Mouse (Mus musculus) thymus, postnatal 36 days (tissue): ENCODE results near the gene Ppfibp1.
A peak's percentile ranks its signal among the peaks of the same experiment; 100 is the strongest.

ENCODE experiments used
- DNase-seq, 2 experiments: peaks; one replicate each; pipeline ENCODE4 v3.0.0; 2022; ENCODE audit warnings: mixed read lengths in 2 of 2

Gene Ppfibp1

GRCm38 (mm10) chr6:146999755-147000154, 111.5 kb downstream of the Ppfibp1 start:
- DNase-seq: no peak

DNA sequence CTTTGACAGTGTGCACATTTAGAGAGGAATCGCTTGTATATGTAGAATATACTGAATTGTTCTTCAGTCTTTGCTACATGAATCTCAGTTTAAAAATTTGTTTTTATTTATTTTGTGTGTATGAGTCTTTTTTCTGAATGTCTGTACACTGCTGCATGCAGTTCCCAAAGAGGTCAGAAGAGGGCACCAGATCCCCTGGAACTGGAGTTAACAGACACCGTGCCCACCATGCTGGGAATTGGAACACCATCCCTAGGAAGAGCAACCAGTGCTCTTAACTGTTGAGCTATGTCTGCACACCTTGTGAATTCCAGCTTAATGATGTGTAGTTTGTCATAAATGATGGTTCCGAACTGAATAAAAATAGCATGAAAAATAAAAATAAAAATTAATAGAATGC, 119.9 kb downstream of the Ppfibp1 start:
- peak; percentile 48 to 64 for DNase-seq

- no peak for DNase-seq
These were observed 122.1 kb downstream of the Ppfibp1 start for GRCm38 (mm10) chr6:147010358-147010757.

GRCm38 (mm10) chr6:147010811-147011520, 122.7 kb downstream of the Ppfibp1 start:
- DNase-seq: no peak

DNA sequence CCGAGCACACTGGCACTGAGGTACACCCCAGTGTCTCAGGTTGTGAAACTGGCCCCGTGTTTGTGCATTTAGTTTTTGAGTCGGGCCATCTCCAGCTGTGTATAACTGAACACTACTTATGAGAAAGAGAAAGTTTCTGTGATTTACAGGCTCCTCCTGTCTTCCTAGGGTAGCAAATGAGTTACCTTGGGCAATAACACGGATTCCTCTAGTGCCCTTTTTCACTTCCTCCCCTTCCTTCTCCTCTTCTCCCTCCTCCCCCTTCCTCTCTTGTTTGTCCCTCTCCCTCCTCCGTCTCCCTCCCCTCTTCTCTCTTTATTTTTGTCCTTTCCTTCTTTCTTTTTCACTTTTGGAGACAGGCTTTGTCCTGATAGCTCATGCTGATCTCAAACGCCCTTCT, 123.3 kb downstream of the Ppfibp1 start:
- DNase-seq: no peak

GRCm38 (mm10) chr6:147011977-147012376, 123.7 kb downstream of the Ppfibp1 start:
- no peak for DNase-seq

DNA sequence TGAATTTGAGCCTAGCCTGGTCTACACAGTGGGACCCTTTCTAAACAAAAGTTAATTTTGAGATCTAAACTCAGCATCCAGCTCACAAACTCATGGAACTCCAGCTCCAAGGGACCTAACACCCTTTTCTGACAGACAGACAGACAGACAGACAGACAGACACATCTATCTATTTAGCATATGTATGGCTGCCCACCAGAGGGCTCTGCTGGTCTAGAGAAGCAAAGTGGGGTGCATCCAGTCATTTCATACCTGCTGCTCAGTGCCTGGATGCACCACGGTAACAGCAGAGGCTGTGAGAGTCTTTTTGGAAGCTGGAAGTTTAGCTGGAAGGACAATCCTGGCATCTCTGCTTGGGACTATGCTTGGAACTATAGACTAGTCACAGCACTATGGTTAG, 125.3 kb downstream of the Ppfibp1 start:
- no peak for DNase-seq

DNA sequence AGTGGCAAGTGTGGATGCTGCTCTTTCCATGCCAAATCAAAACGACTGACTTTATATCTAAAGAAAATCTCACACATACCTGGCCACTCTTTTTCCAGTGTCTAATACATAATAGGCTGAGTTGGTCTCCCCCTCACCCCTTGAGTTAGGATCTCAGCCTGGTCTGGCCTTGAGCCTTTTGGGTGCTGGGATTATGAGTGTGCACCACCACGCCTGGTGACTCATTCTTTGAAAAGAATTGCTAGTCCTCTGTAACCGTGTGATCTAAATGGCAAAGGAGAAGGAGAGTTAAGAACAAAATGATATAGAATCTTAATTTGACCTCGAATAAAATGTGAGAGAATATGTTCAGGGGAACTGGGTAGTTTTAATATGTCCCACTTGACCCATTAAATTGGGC, 129.6 kb downstream of the Ppfibp1 start:
- DNase-seq: no peak

DNA sequence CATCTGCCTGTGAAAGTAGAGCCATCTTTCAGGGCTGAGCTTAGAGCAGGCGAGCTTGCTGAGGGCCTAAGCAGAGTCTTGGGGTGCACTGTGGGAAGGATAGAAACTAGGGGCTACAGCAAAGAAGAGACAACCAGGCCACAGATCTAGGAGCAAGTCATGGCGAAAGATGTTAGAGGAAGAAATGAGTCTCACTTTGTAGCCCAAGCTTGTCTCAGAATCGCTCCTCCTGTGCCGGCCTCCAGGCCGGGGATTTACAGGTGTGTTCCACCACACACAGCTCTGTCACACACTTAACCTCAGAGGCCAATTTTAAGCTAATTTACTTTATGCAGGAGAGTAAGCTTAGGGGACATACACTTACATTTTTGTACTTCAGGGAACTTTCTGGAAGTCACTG, 130.1 kb downstream of the Ppfibp1 start:
- DNase-seq: no peak

GRCm38 (mm10) chr6:147021181-147021580, 132.9 kb downstream of the Ppfibp1 start:
- DNase-seq: no peak

- no peak for DNase-seq
These were observed 134.3 kb downstream of the Ppfibp1 start for GRCm38 (mm10) chr6:147022375-147023132.

DNA sequence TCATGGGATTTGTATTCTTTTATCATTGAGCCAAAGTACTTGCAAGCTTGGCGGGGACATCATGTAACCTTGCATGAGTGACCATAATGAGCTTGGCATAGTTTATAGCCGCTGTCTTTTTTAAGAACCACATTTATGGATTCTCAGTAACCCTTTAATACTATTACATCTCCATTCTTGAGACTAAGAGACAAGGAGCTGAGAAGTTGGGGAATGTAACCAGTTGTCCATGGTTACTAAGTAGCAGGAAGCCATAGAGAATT, 134.8 kb downstream of the Ppfibp1 start:
- DNase-seq: no peak

- no peak for DNase-seq
These were observed 135.3 kb downstream of the Ppfibp1 start for GRCm38 (mm10) chr6:147023568-147023967.

GRCm38 (mm10) chr6:147024761-147025160, 136.5 kb downstream of the Ppfibp1 start:
- DNase-seq: no peak

DNA sequence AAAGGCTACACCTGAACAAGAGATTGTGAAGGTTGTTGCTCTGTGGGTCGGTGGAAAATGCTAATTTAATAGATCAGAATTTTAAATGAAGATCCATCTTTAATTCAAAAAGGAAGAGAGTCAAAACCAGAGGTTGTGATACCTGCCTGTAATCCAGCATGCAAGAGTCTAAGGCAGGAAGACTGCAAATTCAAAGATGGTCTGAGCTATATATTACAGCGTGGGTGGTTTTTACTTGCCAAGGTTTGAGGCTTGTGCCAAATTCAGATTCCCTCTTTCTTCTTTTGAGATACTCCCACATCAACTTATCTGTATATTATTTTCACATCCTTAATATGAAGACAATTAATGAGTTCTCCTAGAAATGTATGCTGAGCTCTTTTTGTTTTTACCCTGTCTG, 140.1 kb downstream of the Ppfibp1 start:
- DNase-seq: no peak

GRCm38 (mm10) chr6:147029591-147029990, 141.3 kb downstream of the Ppfibp1 start:
- no peak for DNase-seq

- no peak for DNase-seq
These were observed 142.0 kb downstream of the Ppfibp1 start for GRCm38 (mm10) chr6:147030096-147030885.

GRCm38 (mm10) chr6:147032303-147032925, 144.1 kb downstream of the Ppfibp1 start, which contains the start of gene Rep15:
Gene Rep15, plus strand, starts transcription at chr6:147032584.
- no peak for DNase-seq

GRCm38 (mm10) chr6:147042291-147043290, 154.3 kb downstream of the Ppfibp1 start, which contains the start of gene Mrps35:
Gene Mrps35, plus strand, starts transcription at chr6:147042764.
- peak; percentile 87 for DNase-seq

DNA sequence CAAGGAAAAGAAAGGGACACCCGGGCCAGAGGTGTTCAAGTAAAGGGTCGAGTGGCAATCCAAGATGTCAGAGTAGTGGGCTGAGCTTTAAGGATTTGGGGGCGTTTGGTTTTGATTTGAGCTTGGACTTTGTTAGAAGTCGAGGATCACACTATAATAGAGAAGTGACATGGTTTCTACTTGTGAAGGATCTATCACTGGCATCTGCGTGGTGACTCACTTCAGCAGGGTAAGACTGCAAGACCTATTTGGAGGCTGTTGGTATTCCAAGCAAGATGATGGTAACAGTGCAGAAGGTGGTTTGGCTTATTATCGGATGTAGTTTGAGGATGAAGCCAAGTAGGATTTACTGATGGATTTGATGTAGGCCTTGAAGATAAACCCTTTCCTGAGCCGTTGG, 155.3 kb downstream of the Ppfibp1 start:
- no peak for DNase-seq

DNA sequence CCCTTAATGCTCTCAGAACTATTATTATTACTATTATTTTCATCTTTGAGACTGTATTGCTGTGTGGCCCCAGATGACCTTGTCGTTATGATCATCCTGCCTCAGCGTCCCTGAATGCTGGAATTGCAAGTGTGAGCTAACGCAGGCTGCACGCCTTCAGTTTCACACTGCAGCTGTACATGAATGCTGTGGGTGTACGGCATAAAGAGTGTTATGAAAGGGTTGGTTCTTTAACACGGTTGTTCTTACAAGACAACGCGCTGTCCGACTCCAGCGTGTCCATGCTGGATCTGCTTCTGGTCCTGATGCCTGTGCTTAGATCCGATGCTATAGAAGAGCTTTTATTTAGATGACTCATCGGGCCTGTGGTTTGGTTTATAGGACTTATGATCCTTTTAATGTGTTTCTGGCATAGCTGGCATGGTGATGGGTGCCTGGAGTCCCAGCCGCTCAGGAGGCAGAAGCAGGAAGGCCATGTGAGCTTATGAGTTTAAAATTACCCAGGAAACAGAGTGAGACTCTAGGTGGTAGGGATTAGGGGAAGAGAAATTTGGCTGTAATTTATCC, 161.0 kb downstream of the Ppfibp1 start:
- DNase-seq: no peak

DNA sequence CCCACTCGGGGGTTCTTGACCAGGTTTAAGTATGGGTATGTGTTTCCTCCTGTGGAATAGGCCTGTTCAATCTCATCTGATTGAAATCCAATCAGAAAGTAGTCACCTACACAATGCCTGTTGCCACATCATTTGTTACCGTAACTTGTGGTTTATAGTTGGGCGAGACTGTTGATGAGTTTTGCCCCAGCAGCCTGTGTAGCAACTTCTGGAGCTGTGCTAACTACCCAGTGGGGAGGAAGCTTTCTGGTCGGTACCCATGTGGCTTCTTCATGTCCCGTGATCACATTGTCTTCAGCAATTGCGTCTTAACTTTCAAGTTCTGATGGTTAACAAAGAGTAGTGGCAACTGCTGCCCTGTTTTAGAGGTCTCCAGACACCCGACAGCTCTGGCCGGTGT, 163.4 kb downstream of the Ppfibp1 start:
- no peak for DNase-seq
